Mouse (Mus musculus): ENCODE results near the gene Tceal6. TPM values are rescaled to one million over a fixed set of nuclear protein-coding genes. Genes with fewer than 3 reads are reported as not detected.
A peak's percentile ranks its signal among the peaks of the same experiment; 100 is the strongest.
"Not testable (repeated sequence)": the region's sequence is repeated elsewhere in the genome, so short reads cannot be mapped to it uniquely, and the experiment has no call there.

Gene Tceal6
- 10 to 100 TPM; 60.0 to 82.1 TPM for total RNA-seq (2021)
- long read RNA-seq, transcript Tceal6-201 (3 exons, 1,114 nt): major isoform, 65 of 69 reads
- long read RNA-seq, partial matches to known transcripts: 0 of 69 reads
- long read RNA-seq, other reads (novel, unspliced or antisense): 4 of 69 reads

- peak; percentile 25 to 31 for DNase-seq (ENCODE audit: low spot score in 2 of 2)
Measured at GRCm38 (mm10) chrX:135210436-135211221, at the start of gene Tceal6. TSS of gene Tceal6 (minus strand) at chrX:135210687.

DNA sequence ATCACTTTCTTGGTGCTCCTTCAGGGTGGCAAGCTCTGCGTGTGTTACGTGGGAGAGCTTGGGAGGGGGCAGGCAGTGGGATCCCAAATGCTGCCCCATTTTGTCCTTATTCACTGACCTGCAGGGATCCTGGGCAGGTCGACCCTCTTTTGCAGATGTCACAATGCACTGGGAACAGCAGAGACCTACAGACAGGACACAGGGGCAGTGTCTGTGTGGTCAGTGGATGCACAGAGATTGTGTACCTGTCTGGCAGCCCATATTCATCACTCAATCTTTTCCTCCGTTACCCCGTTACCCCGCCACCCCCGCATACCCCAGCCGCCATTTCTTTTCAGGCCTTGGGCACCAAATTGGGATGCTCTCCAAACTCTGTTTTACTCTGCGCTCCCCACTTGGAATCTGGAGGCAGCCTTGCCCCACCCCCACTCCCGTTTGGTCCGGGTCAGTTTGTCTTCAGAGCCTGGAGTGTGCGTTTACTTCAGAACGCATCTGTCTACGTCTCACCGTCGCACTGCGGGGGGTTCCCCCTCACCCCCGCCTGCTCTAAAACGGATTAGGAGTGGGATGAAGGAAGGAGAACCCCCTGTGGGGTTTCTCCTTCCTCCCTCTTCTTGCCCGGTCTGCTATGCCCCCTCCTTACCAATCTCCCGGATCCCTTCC lies 583 bp downstream of the Tceal6 start:
- DNase-seq (ENCODE audit: low spot score in 2 of 2): peak; percentile 8 to 17

GRCm38 (mm10) chrX:135189924-135190323 lies 20.6 kb downstream of the Tceal6 start:
- DNase-seq (ENCODE audit: low spot score in 2 of 2): not testable (repeated sequence)

GRCm38 (mm10) chrX:135188661-135189060 lies 21.8 kb downstream of the Tceal6 start:
- DNase-seq (ENCODE audit: low spot score in 2 of 2): not testable (repeated sequence)

- not testable (repeated sequence) for DNase-seq (ENCODE audit: low spot score in 2 of 2)
Measured at GRCm38 (mm10) chrX:135177532-135177931, 33.0 kb downstream of the Tceal6 start, which contains the start of gene Gm15023. TSS of gene Gm15023 (minus strand) at chrX:135177632.

Other genes starting within 250 kb of the Tceal6 start
- gene Nxf2, start 245.9 kb downstream of the Tceal6 start, total RNA-seq (2021): not detected
- gene Zmat1, start 201.5 kb downstream of the Tceal6 start, total RNA-seq (2021): 1 to 10 TPM; 8.3 TPM
- not detected for gene Gm15023, start 33.1 kb downstream of the Tceal6 start, total RNA-seq (2021)
- not detected for gene Pramel3, start 91.6 kb upstream of the Tceal6 start, total RNA-seq (2021)
- gene Gm5128, start 162.6 kb upstream of the Tceal6 start, total RNA-seq (2021): not detected
- under 1 TPM in 1 of 2 experiments, not detected in 1; 0.11 TPM for gene Gm7903, start 223.1 kb upstream of the Tceal6 start, total RNA-seq (2021)

Data from layer of hippocampus, postnatal 10 days (tissue).